Mouse (Mus musculus): ENCODE data around the gene Scgb1b24.

Scgb1b24 gene

GRCm38 (mm10) chr7:33743499-33743898, at the start of gene Scgb1b24:
Gene Scgb1b24 (plus strand): TSS chr7:33743799.
- WGBS = 74% methylated on average over 3 of the region's 3 CpGs

- WGBS = 79% methylated on average over 2 of the region's 2 CpGs
These were observed 4.4 kb upstream of the Scgb1b24 start, which contains the start of gene Scgb2b24 for GRCm38 (mm10) chr7:33739212-33739611. Gene Scgb2b24 (minus strand): TSS chr7:33739312.

Measured in cerebral cortex, adult 2 months (tissue).